Mouse (Mus musculus) frontal cortex, adult 2 months (tissue): ENCODE data around the gene Ndufs2. TPM values are rescaled to one million over a fixed set of nuclear protein-coding genes. Genes with fewer than 3 reads are reported as not detected.

Experiments
- DNase-seq, 2 experiments: peaks; one replicate each; pipeline ENCODE4 v3.0.0; 2022; ENCODE audit warnings: low spot score in 1 of 2; ENCODE audit errors: extremely low spot score in 1 of 2
- polyA plus RNA-seq: library from polyadenylated mRNA; depleted of rRNA; stranded (reverse); fragments of >200 nt; gene quantifications from 2 replicates; pipeline ENCODE4 v1.2.3, GENCODE M21; 2012

Gene Ndufs2
- polyA plus RNA-seq, 1 experiment, result 212 TPM

GRCm38 (mm10) chr1:171204249-171204644, 46.9 kb downstream of the Ndufs2 start:
- DNase-seq, result no peak

DNA sequence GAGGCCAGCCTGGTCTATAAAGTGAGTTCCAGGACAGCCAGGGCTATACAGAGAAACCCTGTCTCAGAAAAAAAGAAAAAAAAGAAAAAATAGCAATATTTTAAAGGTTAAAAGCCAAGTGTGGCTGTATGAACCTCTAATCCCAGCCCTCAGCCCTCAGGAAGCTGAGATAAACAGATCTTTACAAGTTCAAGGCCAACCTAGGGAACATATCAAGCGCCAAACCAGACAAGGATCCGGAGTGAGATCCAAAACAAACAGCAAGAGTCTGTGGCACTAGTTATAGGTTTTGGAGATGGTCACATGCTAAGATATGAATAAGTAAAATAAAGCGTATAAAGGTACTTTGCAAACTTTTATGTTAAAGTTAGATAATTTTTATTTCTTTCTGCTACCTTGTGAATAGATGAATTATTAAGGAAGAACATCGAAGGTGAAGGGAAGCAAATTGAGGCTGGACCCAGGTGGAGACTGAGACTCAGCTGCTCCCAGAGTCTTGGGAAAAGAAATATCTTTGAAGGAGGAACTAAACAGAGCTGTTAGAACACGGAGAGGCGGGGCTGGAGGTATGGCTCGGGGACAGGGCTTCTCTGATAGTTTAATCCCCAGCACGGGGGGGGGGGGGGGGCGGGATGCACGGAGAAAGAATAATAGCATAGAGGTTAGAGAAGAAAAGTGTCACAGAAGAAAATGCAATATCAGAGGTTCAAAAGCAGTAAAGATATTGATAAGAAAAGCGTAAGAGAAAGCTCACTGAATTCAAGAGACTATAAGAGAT, 47.5 kb downstream of the Ndufs2 start:
- no peak for DNase-seq

GRCm38 (mm10) chr1:171200769-171201168, 50.4 kb downstream of the Ndufs2 start:
- no peak for DNase-seq

DNA sequence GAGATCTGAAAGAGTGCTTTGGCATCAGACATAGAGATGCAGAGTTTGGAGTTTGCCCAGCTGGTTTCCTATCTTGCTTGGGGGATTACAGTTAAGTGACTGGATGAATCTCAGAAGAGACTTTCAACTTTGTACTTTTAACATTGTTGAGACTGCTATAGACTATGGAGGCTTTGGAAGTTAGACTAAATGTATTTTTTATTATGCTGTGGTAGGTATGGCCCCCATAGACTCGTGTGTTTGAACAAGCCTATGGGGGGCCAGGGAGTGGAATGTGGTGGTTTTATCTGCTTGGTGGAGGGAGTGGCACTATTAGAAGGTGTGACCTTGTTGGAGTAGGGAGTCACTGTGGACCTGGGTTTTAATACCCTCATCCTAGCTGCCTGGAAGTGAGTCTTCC, 51.7 kb downstream of the Ndufs2 start:
- no peak for DNase-seq

DNA sequence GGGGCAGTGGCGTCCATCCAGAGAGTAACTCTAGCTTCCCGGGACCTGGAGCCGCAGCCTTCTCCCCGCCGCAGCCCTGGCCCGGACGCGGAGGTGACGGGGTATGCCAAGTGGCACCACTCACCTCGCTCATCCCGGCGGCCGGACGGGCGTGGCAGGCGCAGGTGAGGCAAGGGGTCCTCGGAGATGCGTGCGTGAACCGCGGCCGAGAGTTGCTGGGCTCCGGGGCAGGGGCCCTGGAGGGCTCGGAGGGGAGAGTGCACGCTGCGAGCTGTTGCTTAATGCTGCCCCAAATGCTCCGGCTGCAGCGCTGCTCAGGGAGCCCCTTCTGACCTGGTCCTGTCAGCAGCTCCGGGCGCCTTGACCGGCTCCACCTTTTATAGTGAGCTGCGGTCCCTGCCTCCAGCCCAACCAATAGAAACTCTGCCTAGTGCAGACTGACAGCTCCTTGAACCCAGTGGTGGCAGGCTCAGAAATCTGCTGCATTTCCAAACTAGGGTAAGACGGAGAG, 55.2 kb downstream of the Ndufs2 start, which contains the start of gene Pcp4l1:
Gene Pcp4l1 (minus strand): TSS at position 382 of the 511 bp plus-strand sequence.
- DNase-seq, result peak; percentile 41 to 75

DNA sequence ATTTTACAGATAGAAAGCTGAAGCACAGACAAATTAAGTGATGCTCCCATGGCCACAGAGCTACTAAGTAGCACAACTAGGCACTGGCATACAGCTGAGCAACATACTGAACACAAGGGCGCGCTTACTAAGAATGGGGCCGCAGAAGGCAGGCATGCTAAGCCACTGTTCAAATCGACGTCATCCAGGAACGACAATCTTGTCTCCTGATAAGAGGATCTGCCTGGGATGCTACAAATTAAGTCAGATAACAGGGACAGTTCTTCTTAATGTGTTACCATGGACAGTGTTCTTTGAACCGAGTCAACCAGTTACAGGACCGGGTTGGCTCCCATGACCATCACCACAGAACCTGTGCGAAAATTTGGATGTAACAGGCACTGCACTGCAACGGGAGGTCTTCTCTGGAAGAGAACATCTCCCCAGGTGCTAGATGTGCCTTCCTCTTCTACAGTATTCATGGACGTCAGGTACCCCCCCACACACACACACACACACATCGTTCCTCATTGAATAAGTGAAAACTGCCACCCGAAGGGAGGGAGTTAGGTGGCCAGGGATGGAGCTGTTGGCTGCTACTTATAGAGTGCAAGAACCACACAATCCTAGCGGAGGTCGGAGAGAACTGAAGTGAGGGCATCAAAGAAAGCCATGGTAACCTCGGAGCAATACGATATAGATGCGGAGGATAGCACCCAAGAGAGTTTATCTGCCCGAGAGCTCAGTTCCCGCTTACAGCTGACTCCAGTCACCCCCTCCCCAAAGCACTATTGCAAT, 56.0 kb downstream of the Ndufs2 start:
- no peak for DNase-seq

- no peak for DNase-seq
Observed at GRCm38 (mm10) chr1:171193911-171194830, 57.0 kb downstream of the Ndufs2 start.

DNA sequence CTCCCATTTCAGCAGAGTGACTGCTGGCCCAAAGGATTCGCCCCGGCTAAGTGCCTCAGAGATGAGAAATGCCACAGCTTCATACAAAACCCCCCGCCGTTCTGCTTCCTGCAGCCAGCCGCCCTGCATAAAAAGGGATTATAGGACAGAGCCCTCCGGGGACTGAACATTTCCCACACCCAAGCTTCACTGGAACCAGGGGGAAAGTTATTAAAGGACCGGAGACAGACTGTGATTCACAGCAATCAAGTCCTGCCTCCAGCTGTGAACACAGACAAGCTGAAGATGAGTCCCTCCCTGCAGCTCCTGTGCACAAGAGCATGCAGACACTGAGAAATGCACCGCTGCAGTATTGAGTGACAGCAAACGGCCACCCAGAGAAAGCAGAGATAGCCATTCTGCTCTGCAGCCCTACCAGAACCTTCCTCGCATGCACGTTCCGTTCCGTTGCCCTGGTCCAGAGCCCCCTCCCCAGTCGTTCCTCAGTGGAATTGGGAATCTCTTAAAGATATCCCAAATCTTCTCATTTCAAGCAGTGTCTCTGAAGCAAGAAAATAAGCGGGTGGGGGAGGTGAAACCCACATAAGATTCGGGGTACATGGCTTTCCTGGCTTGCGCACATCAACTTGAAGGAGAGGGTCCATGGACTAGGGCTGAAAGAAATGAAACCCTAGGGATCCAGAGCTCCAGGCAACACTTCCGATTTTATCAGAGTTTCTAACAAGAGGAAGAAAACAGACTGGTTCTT, 57.9 kb downstream of the Ndufs2 start:
- no peak for DNase-seq

DNA sequence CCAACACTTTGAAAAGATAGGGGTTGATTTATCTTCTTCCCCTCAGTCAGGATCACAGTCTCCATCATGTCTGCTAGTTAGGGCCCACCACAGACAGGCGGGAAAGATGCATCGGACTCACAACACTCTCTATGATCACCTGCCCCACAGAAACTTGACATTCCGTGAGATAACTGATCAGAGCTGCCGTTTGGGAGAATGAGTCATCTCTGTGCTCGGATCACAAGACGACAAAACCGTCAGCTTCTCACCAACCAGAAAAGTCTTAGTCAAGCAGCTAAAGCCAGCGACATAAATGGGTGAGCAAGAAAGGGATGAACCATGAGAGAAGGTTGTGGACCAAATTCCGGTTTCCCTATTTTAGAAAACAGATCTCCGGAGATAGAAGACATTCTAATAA, 58.9 kb downstream of the Ndufs2 start:
- peak in 1 of 2 experiments; percentile 39 for DNase-seq

GRCm38 (mm10) chr1:171190832-171191231, 60.4 kb downstream of the Ndufs2 start:
- DNase-seq, result no peak

- no peak for DNase-seq
Observed at GRCm38 (mm10) chr1:171189476-171190114, 61.6 kb downstream of the Ndufs2 start.

GRCm38 (mm10) chr1:171189046-171189445, 62.1 kb downstream of the Ndufs2 start:
- no peak for DNase-seq

DNA sequence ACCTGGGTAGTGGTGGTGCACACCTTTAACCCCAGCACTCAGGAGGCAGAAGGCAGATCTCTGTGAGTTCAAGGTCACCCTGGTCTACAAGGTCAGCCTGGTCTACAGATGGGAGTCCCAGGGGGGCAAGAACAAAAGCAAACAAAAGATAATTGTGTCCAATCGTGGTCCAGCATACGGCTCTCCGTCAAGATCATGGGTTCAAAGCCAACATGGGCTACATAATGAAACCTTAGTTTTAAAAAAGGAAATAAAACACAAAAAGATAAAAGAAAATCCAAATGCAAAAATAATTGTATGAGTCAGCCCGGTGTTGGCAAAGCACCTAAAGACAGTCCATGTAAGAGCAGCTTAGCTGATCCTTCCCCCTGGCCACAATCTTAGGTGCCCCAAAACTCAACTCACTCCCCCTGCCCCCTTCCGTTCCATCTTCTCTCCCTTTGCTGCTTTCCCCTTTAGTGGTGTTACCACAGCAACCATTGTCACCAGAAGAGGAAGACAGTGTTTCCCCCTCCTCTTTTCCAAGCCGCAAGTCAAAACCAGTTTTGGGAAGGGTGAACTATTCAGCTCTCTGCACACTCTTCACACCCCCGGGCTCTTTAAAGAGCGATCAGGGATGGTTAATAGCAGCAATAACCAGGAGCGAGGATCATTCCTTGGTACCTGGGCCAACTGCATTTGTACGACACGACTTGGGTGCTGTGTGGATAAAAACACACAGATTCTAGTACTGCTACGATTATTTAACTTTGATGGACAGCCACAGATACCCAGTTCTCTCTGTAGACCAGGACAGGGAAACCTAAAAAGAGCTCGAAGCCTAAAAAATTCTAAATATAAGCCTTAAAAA, 63.1 kb downstream of the Ndufs2 start:
- no peak for DNase-seq

GRCm38 (mm10) chr1:171185655-171186054, 65.5 kb downstream of the Ndufs2 start:
- DNase-seq, result no peak
